ENCODE assay signal across 8 mouse cellular contexts in genomic region chr11:62494754-62495275, GRCm38 (mm10). TPM values are rescaled to one million over a fixed set of nuclear protein-coding genes. Genes with fewer than 3 reads are reported as not detected.
DNase-seq lines count a peak whose midpoint lies in the region; ATAC-seq and TF ChIP-seq lines count a peak whose summit lies in the region.

No protein-coding gene starts in this region.

- H3K9ac ChIP-seq in heart, adult 2 months (ENCODE audit: low read depth, low read length), result peak overlapping the region; percentile 43
- peak overlapping the region; percentile 28; the same call in 1 of the 2 replicates for H3K9ac ChIP-seq in kidney, embryonic 14.5 days (ENCODE audit: low read depth, low read length)
- no peak overlapping the region for H3K9ac ChIP-seq in liver, embryonic 15.5 days

- peaks cover 15% of the 10 kb centered on the region for H3K4me1 ChIP-seq in heart, adult 2 months (ENCODE audit: control insufficient read depth, insufficient read depth, low read length)
- no peaks in the 10 kb centered on the region; the same call in none of the 2 replicates for H3K4me1 ChIP-seq in kidney, embryonic 14.5 days (ENCODE audit: control insufficient read depth, insufficient read depth, low read length)
- peaks cover 31% of the 10 kb centered on the region for H3K4me1 ChIP-seq in liver, embryonic 15.5 days (replicated peaks)

- 0 out of 2 replicates have a peak, but pooled peaks have one; percentile 48 for TF ChIP-seq EP300 in heart, adult 2 months (IDR thresholded peaks at IDR 0.05; ENCODE audit: insufficient read depth, low read depth, low read length)

- H3K27ac ChIP-seq in heart, adult 2 months, result peak overlapping the region; percentile 81
- peak overlapping the region; percentile 76 for H3K27ac ChIP-seq in kidney, embryonic 14.5 days (ENCODE audit: low read depth, low read length)
- H3K27ac ChIP-seq in liver, embryonic 15.5 days (replicated peaks), result peak overlapping the region; percentile 69

- ATAC-seq in kidney, embryonic 14.5 days (ENCODE audit: low FRiP score, low TSS enrichment), result peak; percentile 74
- peak; percentile 52 for ATAC-seq in liver, embryonic 15.5 days (ENCODE audit: insufficient read depth)

- no peaks in the 10 kb centered on the region for H3K79me2 ChIP-seq in heart, adult 2 months (replicated peaks; ENCODE audit: control insufficient read depth, insufficient read depth, low read length)

- no peaks in the 10 kb centered on the region for H3K9me3 ChIP-seq in kidney, embryonic 14.5 days (ENCODE audit: control insufficient read depth, low read length)
- no peaks in the 10 kb centered on the region for H3K9me3 ChIP-seq in liver, embryonic 15.5 days (replicated peaks)

- no peaks in the 10 kb centered on the region for H3K27me3 ChIP-seq in heart, adult 2 months (ENCODE audit: control insufficient read depth, insufficient read depth, low read length)
- no peaks in the 10 kb centered on the region for H3K27me3 ChIP-seq in kidney, embryonic 14.5 days (ENCODE audit: control insufficient read depth, insufficient read depth, low read length)
- H3K27me3 ChIP-seq in liver, embryonic 15.5 days, result no peaks in the 10 kb centered on the region

- TF ChIP-seq CTCF in heart, adult 2 months (IDR thresholded peaks at IDR 0.05), result no peak

- peak; percentile 13 for DNase-seq in right cerebral cortex, adult 18-20 months
- DNase-seq in right cerebral cortex, postnatal 4 days, result no peak
- DNase-seq in embryo, embryonic 10 days (ENCODE audit: low spot score), result peak; percentile 87
- DNase-seq in heart, adult 2 months, result peak; percentile 65 to 72
- DNase-seq in ovary, postnatal 10 days (ENCODE audit: low spot score), result peak; percentile 33
- DNase-seq in c-Kit-positive CD71-positive TER-119-positive erythroid progenitor cells, embryonic 14.5 days (ENCODE audit: low spot score), result no peak

- TF ChIP-seq POLR2A in heart, adult 2 months (IDR thresholded peaks at IDR 0.05; ENCODE audit: insufficient read depth, low read depth, low read length), result peak; percentile 46

- intact Hi-C loops in heart, adult 2 months (cut with DNase I), result loop anchor here (2.0 to 5.0 kb wide), 2 partner anchors 36 to 53 kb away; partner anchors contain the start of genes Ncor1 and Pigl

- H3K4me3 ChIP-seq in heart, adult 2 months, result peak overlapping the region; percentile 13; the same call in 1 of the 2 replicates
- H3K4me3 ChIP-seq in kidney, embryonic 14.5 days (ENCODE audit: low read length), result no peak overlapping the region
- no peak overlapping the region for H3K4me3 ChIP-seq in liver, embryonic 15.5 days (replicated peaks)

- no peaks in the 10 kb centered on the region for H3K36me3 ChIP-seq in heart, adult 2 months (ENCODE audit: control insufficient read depth, insufficient read depth, low read length)
- no peaks in the 10 kb centered on the region for H3K36me3 ChIP-seq in kidney, embryonic 14.5 days (ENCODE audit: control insufficient read depth, insufficient read depth, low read length)
- no peaks in the 10 kb centered on the region for H3K36me3 ChIP-seq in liver, embryonic 15.5 days (replicated peaks)

- WGBS in heart, adult 2 months, result 9% methylated on average over 6 of the region's 6 CpGs
- 10% methylated on average over 6 of the region's 6 CpGs for WGBS in kidney, embryonic 14.5 days
- 18% methylated on average over 6 of the region's 6 CpGs for WGBS in liver, embryonic 15.5 days (ENCODE audit: insufficient replicate concordance)

- H3K4me2 ChIP-seq in kidney, embryonic 14.5 days (replicated peaks; ENCODE audit: low read depth, low read length), result peak overlapping the region; percentile 4; the same call in 1 of the 2 replicates
- H3K4me2 ChIP-seq in liver, embryonic 15.5 days, result no peak overlapping the region

RNA-seq across cellular contexts. Expression of gene Ncor1, which starts 36.5 kb away (rescaled TPM):
- 100 to 1,000 TPM; 124 to 133 TPM for total RNA-seq in heart, adult 2 months (2021)
- 79.1 and 102 TPM in 2 replicates for polyA plus RNA-seq in heart, adult 2 months (2012; rRNA removed)
- 160 and 203 TPM in 2 replicates for polyA plus RNA-seq in kidney, embryonic 14.5 days (2014; fragmentation: Nextera tagmentation; extraction: Ambion mirVana)
- polyA plus RNA-seq in liver, embryonic 15.5 days (2015; fragmentation: Nextera tagmentation; extraction: Ambion mirVana), result 62.5 and 63.3 TPM in 2 replicates

RNA-seq across cellular contexts. Expression of gene Pigl, which starts 36.6 kb away (rescaled TPM):
- 1 to 10 TPM; 3.1 to 3.5 TPM for total RNA-seq in heart, adult 2 months (2021)
- 3.5 and 4.8 TPM in 2 replicates for polyA plus RNA-seq in heart, adult 2 months (2012; rRNA removed)
- polyA plus RNA-seq in kidney, embryonic 14.5 days (2014; fragmentation: Nextera tagmentation; extraction: Ambion mirVana), result 12.3 and 15.1 TPM in 2 replicates
- polyA plus RNA-seq in liver, embryonic 15.5 days (2015; fragmentation: Nextera tagmentation; extraction: Ambion mirVana), result 3.4 and 3.6 TPM in 2 replicates

RNA-seq across cellular contexts. Expression of gene Cenpv, which starts 44.2 kb away (rescaled TPM):
- total RNA-seq in heart, adult 2 months (2021), result 10 to 100 TPM; 25.0 to 25.8 TPM
- polyA plus RNA-seq in heart, adult 2 months (2012; rRNA removed), result 30.8 and 54.7 TPM in 2 replicates
- 29.8 and 33.1 TPM in 2 replicates for polyA plus RNA-seq in kidney, embryonic 14.5 days (2014; fragmentation: Nextera tagmentation; extraction: Ambion mirVana)
- 14.4 and 15.7 TPM in 2 replicates for polyA plus RNA-seq in liver, embryonic 15.5 days (2015; fragmentation: Nextera tagmentation; extraction: Ambion mirVana)

RNA-seq across cellular contexts. Expression of gene Ubb, which starts 56.2 kb away (rescaled TPM):
- 100 to 1,000 TPM; 626 to 699 TPM for total RNA-seq in heart, adult 2 months (2021)
- polyA plus RNA-seq in heart, adult 2 months (2012; rRNA removed), result 1,026 and 1,119 TPM in 2 replicates
- 3,178 and 3,504 TPM in 2 replicates for polyA plus RNA-seq in kidney, embryonic 14.5 days (2014; fragmentation: Nextera tagmentation; extraction: Ambion mirVana)
- polyA plus RNA-seq in liver, embryonic 15.5 days (2015; fragmentation: Nextera tagmentation; extraction: Ambion mirVana), result 1,540 and 1,587 TPM in 2 replicates

Comparison
In these comparisons a context has a peak if more than half of its experiments do, and no peak if none do; other contexts are left out.
1. DNase-seq: peak in right cerebral cortex, adult 18-20 months (single experiment), embryo, embryonic 10 days (single experiment), heart, adult 2 months (2 of 2) and ovary, postnatal 10 days (single experiment); none in right cerebral cortex, postnatal 4 days (single experiment) and c-Kit-positive CD71-positive TER-119-positive erythroid progenitor cells, embryonic 14.5 days (single experiment).
2. Peak in every context shown above with its lines, with median percentiles within 50 percentile points of each other: H3K27ac ChIP-seq.